Mouse (Mus musculus) lung, postnatal 25 days (tissue): ENCODE measurements at regions not wholly inside any gene's neighbourhood (a gene's known extent, or its start where the extent isn't known, plus 50 kb on each side); places are given as distances from the start of the nearest gene placed in this dataset.
A peak's percentile ranks its signal among the peaks of the same experiment; 100 is the strongest.

Source experiments
- DNase-seq: peaks from one replicate; pipeline ENCODE4 v3.0.0; 2022; ENCODE audit warnings: low spot score

DNA sequence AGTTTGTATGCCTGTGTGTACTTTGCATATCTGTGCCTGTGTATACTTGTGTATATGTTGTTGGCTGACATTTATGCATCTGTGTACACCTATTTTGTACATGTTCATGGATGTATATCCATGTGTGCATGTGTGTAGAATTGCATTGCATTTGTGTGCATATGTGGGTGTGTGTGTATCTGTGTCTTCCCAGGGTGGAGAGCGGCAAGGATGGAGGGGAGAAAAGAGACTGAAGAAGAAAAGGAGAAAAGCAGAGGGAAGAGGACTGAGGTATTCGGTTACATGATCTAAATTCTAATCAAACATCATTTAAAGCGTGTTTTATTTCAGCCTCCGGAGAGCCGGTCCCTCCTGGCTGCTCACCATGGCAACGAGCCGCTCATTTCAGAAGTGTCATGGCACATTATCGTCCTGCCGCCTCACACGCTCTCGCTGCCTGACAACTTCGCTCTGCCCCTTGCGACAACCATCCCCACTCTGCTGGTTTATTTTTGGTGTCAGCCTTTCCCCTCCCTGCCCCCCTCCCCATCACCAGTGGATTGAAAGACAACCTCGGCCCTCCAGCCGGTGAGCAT is 58.6 kb downstream of the Mrm1 start:
- DNase-seq, result no peak

DNA sequence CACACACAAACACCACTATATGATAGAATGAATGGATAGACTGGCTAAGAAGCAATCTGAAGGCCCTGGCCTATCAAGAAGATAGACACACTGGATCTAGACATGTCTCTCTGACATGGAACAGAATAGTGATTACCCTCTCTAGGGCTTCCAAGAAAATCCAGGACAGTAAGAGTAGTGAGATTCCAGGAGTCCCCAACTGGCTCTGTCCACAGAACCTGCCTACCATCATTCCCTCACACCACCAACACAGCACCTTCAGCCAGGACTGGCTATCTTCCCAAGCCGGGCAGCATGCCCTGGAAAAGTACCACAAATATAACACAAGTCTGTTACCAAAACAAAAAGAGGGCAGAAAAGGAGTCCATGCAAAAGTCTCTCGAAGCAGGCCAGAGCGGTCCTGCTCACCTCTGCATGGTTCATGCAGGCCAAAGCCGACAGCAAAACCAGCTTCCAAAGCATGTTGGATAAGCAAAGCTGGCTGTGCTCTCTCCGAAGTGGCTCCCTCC is 59.8 kb downstream of the Mrm1 start:
- no peak for DNase-seq

DNA sequence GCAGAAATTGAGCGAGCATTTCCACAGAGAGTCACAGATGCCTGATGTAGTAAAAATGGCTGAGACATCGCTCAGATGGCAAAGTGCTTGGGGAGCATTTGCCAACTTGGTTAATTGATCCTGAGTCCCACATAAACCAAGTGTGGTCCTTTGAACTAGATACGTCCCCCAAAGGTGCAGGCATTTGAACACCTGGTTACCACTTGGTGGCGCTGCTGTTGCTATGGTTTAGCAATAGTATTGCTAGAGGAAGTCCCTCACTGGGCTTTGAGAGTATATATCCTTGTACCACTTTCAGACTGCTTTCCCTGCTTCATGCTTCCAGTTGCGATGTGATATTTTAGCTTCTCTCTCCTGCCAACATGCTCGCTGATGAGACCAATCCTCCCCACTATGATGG is 67.3 kb downstream of the Mrm1 start:
- DNase-seq, result no peak

DNA sequence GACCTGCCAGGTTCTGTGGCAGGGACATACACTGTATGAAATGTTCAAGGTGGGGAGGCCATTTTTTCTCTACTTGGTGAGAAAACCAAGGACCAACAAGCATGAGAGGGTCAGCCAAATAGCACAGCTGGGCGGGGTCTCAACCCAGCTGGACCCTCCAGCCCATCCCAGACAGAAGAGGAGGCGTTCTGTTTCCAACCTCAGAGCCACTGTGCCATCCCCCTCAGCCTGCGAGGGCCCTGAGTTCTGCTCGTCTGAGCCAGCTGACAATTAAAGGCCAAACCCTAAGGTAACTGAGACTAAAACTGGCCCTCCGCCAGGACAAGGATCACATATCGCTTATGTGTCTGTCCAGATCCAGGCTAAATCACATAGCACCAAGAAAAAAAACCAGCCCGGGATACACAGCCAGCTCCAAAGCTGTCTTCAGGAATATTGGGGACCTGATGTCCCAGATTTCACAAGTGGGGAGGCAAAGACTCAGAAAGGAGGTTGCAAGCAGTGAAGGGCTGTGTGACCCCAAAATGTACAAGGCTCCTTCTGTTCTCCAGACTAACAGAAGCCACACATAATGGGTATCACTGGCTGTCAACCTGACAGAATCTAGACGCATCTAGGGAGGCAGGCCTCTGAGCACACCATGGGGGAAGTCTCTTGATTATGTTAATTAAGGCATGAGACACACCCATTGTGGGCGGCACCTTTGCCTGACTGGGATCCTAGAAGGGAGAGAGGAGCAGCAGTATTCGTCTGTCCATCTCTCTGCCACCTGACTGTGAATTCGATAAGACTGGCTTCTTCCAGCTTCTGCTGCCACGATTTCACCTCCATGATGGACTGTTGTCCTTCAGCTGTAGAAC is 69.6 kb downstream of the Mrm1 start:
- no peak for DNase-seq

DNA sequence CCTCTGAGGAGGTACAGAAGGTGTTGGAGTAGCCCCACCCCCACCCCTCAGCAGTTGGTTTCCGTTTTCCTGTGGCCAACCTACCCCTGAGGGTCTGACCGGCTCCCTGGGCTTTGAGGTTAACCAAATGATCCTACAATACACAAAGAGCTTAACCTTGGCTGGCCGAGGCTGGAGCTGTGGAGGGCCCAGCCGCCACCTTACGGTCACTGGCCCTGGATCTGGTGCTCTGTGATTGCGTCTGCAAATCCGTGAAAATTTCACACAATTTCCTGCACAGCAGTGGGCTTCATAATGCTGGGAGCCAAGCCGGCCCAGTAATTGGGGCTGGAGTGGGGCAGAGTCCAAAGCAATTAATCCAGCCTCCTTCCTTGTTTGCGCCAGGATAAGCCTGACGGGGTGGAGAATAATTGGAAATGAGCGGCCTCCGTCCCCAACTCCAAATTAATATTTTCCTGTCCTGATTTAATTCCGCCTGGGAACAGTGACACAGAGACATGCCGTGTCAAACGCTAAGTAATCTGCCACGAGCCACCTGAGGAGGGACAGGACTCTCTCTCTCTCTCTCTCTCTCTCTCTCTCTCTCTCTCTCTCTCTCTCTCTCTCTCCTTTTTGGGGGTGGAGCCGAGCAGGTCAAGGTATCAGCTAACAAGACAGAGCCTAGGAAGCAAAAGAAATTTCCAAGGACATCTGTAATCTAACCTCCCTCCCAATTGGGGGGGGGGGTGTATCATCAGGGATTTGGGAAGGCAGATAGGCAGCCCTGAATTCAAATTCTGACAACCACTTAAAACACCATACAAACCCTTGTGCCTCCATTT is 80.3 kb downstream of the Mrm1 start:
- DNase-seq, result no peak

DNA sequence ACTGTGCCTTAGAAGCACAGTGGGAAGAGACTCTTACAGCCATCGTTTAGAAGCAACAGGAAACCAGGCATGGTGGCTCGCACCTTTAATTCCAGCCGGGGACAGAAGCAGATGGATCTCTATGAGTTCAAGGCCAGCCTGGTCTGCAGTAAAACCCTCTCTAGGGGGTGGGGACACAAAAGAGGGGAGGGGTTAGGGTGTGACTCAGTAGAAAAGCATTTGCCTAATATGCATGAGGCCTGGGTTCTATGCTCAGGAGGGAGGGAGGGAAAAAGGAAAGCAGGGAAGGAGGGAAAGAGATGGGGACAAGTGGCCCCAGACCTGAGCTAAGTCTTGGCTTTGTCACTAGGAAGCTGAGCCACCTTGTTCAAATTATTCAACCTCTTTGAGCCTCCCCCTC is 81.2 kb downstream of the Mrm1 start:
- no peak for DNase-seq

DNA sequence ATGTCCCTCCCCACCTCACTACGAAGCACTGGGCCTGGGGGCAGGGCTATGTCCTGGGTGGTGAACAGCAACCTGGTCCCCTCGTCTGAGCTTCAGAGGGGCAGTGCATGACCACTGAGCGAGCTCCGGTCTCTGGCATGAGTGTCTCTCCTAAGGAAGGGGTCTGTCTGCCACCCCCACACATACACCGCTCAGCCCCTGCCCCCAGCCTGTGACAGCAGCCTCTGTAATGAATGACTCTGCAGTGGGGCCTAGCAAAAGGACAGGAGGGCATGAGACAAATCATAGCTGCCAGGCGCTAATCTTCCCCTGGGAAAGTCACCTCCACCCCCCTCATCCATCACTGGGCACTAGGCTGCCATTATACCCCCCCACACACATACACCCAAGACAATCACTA is 87.4 kb downstream of the Mrm1 start:
- DNase-seq, result no peak

DNA sequence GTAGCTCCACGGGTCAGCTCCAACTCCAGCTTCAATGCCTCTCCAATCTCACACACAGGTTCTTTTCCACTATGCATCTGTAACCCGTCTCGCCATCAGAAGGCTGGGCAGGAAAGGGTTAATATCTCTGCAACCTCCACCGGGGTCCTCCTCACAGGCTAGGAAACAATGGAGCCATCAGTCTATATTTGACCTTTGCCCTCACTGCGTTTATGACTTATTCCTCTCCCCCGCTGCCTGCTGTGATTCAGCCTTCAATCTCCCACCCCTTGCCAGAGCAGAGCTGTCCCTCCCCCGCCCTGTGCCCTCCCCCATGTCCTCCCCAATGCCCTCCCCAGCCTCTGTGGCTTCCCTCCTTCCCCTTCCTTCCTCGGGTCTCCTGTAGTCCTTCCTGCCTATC is 89.1 kb downstream of the Mrm1 start:
- no peak for DNase-seq

DNA sequence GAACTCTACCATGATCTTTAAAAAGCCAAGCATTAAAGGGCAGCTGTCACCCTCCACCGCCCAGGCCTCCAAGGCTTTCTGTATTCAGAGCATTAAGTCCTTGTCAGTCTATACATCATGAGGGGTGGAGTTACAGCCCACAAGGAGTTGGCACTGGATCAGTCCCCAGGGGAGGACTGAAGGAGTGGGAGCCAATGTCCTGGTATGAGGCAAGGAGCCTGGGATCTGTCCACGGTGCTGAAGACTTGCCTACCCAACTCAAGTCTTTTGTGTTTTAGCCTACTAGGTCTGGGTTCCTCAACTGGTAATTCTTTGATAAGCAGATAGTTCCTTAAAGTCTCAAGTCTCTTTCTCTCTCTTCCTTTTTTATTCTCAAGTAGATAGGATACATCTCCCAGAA is 90.1 kb downstream of the Mrm1 start:
- peak; percentile 7 for DNase-seq

DNA sequence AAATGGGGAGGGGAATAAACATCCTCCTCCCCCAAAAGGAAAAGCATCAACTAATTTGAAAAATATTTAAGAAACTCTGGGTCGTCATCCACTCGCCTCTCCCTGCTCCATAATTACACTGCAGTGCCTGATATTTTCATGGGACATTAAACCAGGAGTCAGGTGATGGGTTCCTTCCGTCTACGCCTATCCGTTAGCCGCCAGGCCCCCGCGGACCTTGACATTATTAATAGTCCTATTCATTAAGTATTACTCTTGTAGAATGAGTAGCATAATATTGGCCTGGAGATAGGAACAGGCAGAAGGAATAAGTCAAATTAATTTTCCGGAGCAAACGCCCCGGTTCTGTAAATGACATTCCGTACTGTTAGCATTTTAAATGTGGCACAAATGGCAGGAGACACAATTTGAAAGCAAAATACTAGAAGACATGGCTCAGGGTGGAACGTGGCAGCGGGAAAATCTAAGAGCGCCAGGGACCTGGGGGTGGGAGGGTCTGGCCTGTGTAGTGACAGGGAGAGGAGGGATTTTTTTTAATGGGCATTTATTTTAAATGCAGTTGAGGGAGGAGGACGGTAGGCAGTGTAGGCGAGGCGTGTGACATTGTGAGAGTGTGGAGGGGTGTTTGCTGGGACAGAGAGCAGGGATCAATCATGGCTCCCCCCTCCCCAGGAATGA is 93.2 kb downstream of the Mrm1 start:
- no peak for DNase-seq

DNA sequence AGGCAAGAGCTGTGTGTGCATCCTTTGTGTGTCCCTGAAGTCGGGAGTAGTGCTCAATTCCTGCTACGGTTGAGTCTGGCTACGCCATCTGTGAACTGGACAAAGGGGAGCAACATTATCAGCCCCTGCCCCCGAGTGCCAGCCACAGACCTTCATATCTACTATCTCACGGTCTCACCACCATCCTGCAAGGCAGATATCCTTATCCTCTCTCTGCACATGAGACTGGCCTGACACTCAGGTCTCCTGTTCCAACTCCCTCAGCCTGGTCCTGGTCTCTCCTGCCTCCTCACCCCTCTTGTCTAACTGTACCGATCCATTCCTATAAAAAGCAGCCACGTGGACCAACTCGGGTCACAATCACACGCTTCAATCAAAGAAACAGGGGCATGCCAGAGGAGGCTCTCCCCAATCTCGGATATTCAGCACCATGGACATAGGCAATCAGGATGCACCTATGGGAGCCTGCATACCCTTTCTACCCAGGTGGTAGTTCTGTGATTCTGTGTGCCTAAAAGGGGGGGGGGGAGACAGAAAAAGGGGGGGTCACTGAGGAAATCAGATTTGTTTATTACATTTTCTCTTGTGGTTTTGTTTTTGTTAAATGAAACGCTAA is 94.0 kb downstream of the Mrm1 start:
- no peak for DNase-seq

DNA sequence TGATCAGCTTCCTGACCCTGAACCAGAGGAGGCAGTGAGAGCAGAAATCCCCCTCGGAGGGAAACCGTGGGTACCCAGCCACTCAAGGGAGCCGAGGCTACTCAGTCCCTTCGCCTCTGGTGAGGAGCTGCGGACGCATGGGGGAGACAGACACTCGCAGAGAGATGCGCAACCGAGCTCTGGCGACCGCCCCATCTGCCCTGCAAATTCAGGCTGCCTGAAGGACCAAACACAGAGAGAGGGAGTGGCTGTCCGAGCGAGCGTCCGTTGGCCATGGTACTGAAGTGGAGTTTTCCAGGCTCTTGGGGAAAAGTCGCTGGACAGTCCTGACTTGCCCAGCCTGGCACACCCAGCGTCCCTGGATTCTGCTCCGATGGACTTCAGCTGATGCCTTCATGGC is 95.2 kb downstream of the Mrm1 start:
- no peak for DNase-seq

DNA sequence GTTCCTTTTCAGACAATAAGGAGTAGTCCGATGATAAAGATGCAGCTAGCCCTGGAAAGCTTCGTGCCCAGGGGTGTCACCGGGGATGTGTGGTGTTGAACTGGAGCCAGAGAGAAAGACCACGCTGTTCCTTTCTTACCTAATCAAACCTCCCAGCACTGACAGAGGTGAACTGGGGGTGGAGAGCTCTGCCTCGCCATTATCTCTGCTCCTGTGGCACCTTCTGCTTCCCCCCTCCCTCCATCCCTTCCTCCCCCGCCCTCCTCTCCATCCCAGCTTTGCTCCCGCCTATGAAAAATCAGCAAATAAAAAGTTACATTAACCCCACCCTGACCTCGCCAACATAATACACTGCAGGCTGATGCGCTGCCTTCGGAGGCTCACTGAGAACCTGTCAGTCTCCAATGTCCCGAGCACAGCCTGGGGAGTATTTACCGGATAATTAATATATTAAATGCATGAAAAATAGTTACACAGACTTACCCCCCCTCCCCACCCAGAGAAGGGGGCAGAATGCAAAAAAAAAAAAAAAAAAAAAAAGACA is 96.6 kb downstream of the Mrm1 start:
- DNase-seq, result no peak

DNA sequence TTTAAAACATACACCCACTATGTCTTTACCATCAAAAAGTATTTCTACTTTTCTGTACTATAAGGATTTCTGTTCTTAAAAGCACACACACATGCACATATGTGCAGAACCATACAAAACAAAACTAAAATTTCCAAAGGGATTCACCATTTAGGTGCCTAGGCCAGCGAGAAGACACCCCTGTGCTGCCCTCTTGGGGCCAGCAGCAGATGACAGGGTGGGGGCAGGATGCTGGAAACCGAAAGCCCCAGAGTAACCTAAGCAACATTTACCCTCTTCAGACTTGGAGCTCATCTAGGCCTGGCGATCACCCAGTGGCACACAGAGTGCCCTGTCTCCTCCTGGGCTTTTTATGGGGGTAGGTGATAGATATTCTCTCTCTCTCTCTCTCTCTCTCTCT is 97.3 kb downstream of the Mrm1 start:
- no peak for DNase-seq

DNA sequence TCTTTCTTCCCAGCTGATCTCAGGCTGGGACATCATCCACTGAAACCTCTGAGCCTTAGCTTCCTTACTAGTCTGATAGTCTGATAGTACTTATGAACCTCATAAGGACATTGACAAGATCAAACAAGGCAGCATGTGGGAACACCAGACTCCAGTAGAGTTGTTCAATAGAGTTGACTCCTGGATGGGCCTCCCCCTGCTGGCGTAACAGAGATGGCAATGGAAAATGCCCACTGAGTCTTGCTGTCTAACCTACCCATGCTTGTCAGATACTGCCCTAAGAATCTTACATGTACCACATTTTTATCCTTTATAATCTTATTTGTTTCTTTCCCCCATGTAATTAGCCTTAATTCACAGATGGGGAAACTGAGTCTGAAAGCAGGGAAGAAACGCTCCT is 98.2 kb downstream of the Mrm1 start:
- no peak for DNase-seq

DNA sequence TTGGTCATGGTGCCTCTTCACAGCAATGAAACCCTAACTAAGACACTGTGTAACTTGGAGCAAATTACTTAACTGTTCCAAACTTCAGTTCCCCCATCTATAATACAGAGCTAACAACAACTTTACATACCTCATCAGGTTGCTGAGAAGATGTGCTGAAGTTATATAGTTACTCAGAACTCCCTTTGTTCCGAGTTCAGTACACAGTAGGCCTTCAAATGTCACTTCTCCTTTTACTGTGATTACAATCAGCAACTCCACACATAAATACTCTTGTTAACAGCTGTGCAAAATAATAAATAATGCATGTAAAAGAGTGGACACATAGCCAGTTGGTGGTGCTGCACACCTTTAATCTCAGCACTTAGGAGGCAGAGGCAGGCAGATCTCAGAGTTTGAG is 99.5 kb downstream of the Mrm1 start:
- DNase-seq, result no peak

DNA sequence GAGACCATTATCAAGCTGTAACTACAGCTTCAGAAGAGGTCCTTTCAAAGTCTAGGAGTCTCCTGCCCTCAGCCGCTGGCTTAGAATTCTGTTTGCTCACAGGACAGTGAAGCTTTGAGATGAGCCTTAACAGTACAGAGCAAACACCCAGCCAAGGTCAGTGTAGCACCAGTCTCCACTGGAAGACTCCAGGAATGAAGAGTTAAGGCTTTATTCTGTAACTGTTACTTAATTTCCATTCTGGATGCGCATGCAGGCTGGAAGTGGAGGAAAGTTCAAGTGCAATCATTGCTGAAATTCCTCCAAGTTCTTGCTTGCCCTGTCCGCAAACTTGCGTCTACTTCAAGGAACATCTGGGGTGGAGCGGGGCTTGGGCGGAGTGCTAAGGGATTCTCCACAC is 106.6 kb downstream of the Mrm1 start:
- no peak for DNase-seq

DNA sequence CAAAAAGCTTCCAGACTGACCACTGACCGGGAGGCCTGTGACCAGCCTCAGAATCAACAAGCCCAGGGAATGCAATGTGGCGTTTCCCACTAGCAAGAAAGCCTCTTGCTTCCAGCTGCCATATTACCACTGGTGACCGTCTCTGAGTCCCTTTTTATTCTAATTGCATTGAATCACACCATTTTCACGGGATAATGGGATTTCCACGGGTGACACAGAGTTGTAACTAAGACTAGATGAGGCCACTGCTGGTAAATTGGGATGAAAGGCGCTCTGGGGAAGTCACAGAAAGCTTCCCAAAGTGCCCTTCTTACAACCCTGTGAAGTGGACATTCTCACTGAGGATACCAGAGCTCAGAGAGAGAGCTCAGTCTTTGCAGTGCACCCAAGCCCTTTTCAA is 107.4 kb downstream of the Mrm1 start:
- DNase-seq, result no peak

DNA sequence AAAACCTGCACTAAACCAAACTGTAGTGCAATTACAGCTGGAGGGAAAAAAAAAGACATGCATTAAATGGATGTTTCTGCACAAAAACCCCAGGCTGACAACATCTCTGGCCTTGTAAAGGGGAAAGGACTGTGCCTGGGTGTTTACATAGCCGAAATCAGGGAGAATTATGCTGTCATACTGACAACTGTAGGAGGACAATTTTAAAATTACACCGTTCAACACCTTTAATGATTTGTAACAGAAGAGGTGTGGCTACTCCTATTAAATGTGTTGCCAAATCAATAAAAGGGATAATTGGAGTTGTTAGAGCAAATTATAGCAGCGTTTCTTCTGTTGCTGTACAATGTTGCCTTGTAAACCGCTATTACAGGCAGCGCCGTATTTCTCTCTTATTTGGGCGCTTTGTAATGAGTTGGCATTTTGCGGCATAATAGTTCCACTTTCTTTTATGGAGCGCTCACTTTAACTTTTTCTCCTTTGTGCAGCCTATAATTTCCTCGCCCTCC is 111.0 kb downstream of the Mrm1 start:
- DNase-seq, result no peak

DNA sequence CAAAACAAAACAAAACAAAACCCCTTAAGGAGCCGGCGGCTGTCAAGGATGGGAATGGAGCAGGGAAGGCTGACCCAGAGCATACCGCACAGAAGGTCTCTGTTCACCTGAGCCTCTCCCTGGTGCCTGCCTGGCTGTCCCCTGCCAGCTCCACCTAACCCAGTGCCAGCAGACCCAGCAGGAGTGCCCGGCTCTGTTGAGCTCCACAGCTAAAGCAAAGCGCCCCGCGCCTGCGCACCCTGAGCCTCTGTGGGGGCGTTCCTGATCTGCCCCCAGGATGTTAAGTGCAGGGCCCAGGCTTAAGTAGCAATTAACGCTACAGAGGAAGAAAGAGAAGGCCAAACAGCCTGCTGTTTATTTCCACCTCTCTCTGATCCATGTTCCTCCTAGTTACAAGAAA is 111.5 kb downstream of the Mrm1 start:
- DNase-seq, result no peak

DNA sequence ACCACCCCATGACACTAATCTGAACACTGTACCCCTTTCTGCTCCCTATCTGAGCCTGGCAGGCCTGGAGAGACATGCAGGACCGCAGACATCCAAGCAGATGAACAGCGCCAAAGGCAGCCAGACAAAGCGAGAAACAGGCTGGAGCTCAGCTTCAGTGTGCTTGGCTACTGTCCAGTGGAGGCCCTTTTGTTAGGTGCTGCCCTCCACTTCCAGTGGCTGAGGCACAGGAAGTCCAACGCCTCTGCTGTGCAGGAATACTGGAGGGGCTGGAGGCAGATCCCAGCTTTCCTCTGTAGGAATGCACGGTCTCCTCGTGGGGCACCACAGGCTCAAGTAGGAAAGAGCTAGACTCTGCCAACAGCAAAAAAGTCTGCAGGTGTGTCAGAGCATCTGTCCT is 112.6 kb downstream of the Mrm1 start:
- no peak for DNase-seq
